Mouse (Mus musculus) brain, embryonic 14.5 days (tissue): ENCODE data around the gene Hexb.

Source experiments
- CTCF ChIP-seq: fragments of 200-500 bp; IDR thresholded peaks from 2 replicates; pipeline ENCODE4 v1.5.1; 2012; ENCODE audit warnings: inconsistent platforms, mild to moderate bottlenecking, moderate library complexity, borderline replicate concordance; ENCODE audit not compliant: insufficient read depth, insufficient read length; ENCODE audit errors: extremely low read depth
- POLR2A ChIP-seq: fragments of 200-500 bp; IDR thresholded peaks from 2 replicates; pipeline ENCODE4 v1.6.1; 2012; ENCODE audit warnings: mild to moderate bottlenecking, inconsistent platforms, borderline replicate concordance; ENCODE audit not compliant: poor library complexity, insufficient read depth, insufficient read length, severe bottlenecking; ENCODE audit errors: extremely low read depth

GRCm38 (mm10) chr13:97238181-97238981 lies 40.2 kb upstream of the Hexb start:
- TF ChIP-seq POLR2A (no peak), CTCF (no peak)
